Mouse (Mus musculus): ENCODE measurements around the gene Scrn2.

DNA sequence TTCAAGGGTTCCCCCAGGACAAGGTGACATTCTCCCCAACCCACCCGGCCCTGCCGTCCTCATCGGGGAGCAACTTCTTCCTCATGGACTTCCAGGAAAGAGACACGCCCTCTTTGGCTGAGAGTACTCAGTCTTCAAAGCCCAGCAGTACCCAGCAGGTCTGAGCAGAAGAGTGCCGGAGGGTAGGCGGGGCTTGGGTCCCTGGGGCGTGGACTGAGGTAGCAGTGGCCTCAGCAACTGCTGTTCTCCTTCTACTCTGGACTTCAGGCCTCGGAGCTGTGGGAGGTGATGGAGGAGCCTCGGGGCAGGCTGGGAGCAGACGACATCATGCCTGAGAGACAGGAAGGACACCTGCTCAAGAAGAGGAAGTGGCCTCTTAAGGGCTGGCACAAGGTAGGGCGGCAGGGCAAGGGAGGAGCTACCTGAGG is 22.5 kb downstream of the Scrn2 start:
- TF ChIP-seq POLR2A (IDR thresholded peaks at IDR 0.05; ENCODE audit: extremely low read depth, insufficient read depth, low read length) (no peak), CTCF (IDR thresholded peaks at IDR 0.05; ENCODE audit: low read depth, low read length) (no peak)

Measured in liver, adult 2 months (tissue).